ENCODE assay signal across 8 mouse cellular contexts in genomic region chr4:94613972-94614626, GRCm38 (mm10). TPM values are rescaled to one million over a fixed set of nuclear protein-coding genes. Genes with fewer than 3 reads are reported as not detected.
DNase-seq lines count a peak whose midpoint lies in the region; ATAC-seq and TF ChIP-seq lines count a peak whose summit lies in the region.

Gene Ift74, plus strand, starts transcription at chr4:94614491.

- peak within 1 kb of the TSS; percentile 56 for H3K4me2 ChIP-seq in forebrain, embryonic 12.5 days
- peak within 1 kb of the TSS; percentile 75 for H3K4me2 ChIP-seq in heart, postnatal 0 days (ENCODE audit: low read depth, low read length)
- H3K4me2 ChIP-seq in liver, embryonic 16.5 days (ENCODE audit: low read depth, low read length): peak within 1 kb of the TSS; percentile 78
- H3K4me2 ChIP-seq in neural tube, embryonic 13.5 days: peak within 1 kb of the TSS; percentile 65

- TF ChIP-seq POLR2A in testis, adult 2 months (IDR thresholded peaks at IDR 0.05; ENCODE audit: control insufficient read depth, low read depth, low read length): peak; percentile 96

- H3K27me3 ChIP-seq in E14TG2a.4 (ENCODE audit: insufficient read depth, low read length): no peaks in the 10 kb centered on the region
- no peaks in the 10 kb centered on the region for H3K27me3 ChIP-seq in forebrain, embryonic 12.5 days
- H3K27me3 ChIP-seq in heart, postnatal 0 days (ENCODE audit: control insufficient read depth, insufficient read depth, low read length): no peaks in the 10 kb centered on the region
- H3K27me3 ChIP-seq in liver, embryonic 16.5 days (ENCODE audit: control insufficient read depth, insufficient read depth, low read depth, low read length): no peaks in the 10 kb centered on the region
- no peaks in the 10 kb centered on the region for H3K27me3 ChIP-seq in neural tube, embryonic 13.5 days
- H3K27me3 ChIP-seq in testis, adult 2 months (ENCODE audit: control insufficient read depth, insufficient read depth, low read length): no peaks in the 10 kb centered on the region

- H3K27ac ChIP-seq in forebrain, embryonic 12.5 days: peak within 1 kb of the TSS; percentile 68
- H3K27ac ChIP-seq in heart, postnatal 0 days (ENCODE audit: low read depth): peak within 1 kb of the TSS; percentile 72
- no peak within 1 kb of the TSS for H3K27ac ChIP-seq in liver, embryonic 16.5 days (ENCODE audit: low read length)
- H3K27ac ChIP-seq in neural tube, embryonic 13.5 days (replicated peaks): peak within 1 kb of the TSS; percentile 83
- peak within 1 kb of the TSS; percentile 96 for H3K27ac ChIP-seq in testis, adult 2 months (ENCODE audit: control insufficient read depth, insufficient read depth, low read depth, low read length)

- H3K36me3 ChIP-seq in E14TG2a.4 (ENCODE audit: insufficient read depth, low read length): no peaks in the 10 kb centered on the region
- no peaks in the 10 kb centered on the region; the same call in 1 of the 2 replicates for H3K36me3 ChIP-seq in forebrain, embryonic 12.5 days (replicated peaks)
- H3K36me3 ChIP-seq in heart, postnatal 0 days (replicated peaks; ENCODE audit: control insufficient read depth, insufficient read depth, low read length): no peaks in the 10 kb centered on the region
- no peaks in the 10 kb centered on the region for H3K36me3 ChIP-seq in liver, embryonic 16.5 days (ENCODE audit: control insufficient read depth, insufficient read depth)
- H3K36me3 ChIP-seq in neural tube, embryonic 13.5 days: no peaks in the 10 kb centered on the region
- H3K36me3 ChIP-seq in testis, adult 2 months (ENCODE audit: control insufficient read depth, insufficient read depth, low read length): no peaks in the 10 kb centered on the region; the same call in 1 of the 2 replicates

- no peaks in the 10 kb centered on the region for H3K9me3 ChIP-seq in E14TG2a.4 (ENCODE audit: low read length)
- no peaks in the 10 kb centered on the region for H3K9me3 ChIP-seq in forebrain, embryonic 12.5 days
- H3K9me3 ChIP-seq in heart, postnatal 0 days (replicated peaks; ENCODE audit: control insufficient read depth, low read length): no peaks in the 10 kb centered on the region
- no peaks in the 10 kb centered on the region for H3K9me3 ChIP-seq in liver, embryonic 16.5 days (replicated peaks; ENCODE audit: control insufficient read depth, low read length)
- no peaks in the 10 kb centered on the region for H3K9me3 ChIP-seq in neural tube, embryonic 13.5 days

- peak; percentile 90 for DNase-seq in c-Kit-positive CD71-positive TER-119-positive erythroid progenitor cells, embryonic 14.5 days (ENCODE audit: low spot score)
- DNase-seq in heart, postnatal 0 days (ENCODE audit: low spot score): peak; percentile 96
- peak; percentile 95 to 97 for DNase-seq in kidney, postnatal 4 days

- peak within 1 kb of the TSS; percentile 85 for H3K4me3 ChIP-seq in E14TG2a.4 (replicated peaks; ENCODE audit: low read length)
- H3K4me3 ChIP-seq in forebrain, embryonic 12.5 days (replicated peaks): peak within 1 kb of the TSS; percentile 62
- H3K4me3 ChIP-seq in heart, postnatal 0 days (ENCODE audit: low read depth, low read length): peak within 1 kb of the TSS; percentile 74
- peak within 1 kb of the TSS; percentile 62 for H3K4me3 ChIP-seq in liver, embryonic 16.5 days (ENCODE audit: low read depth, low read length)
- peak within 1 kb of the TSS; percentile 63 for H3K4me3 ChIP-seq in neural tube, embryonic 13.5 days
- H3K4me3 ChIP-seq in testis, adult 2 months (ENCODE audit: control insufficient read depth, low read depth, low read length): peak within 1 kb of the TSS; percentile 99

- 1% methylated on average over 29 of the region's 29 CpGs for WGBS in forebrain, embryonic 12.5 days
- 3% methylated on average over 29 of the region's 29 CpGs for WGBS in heart, postnatal 0 days
- WGBS in liver, embryonic 16.5 days (ENCODE audit: insufficient replicate concordance): 3% methylated on average over 29 of the region's 29 CpGs
- 2% methylated on average over 29 of the region's 29 CpGs for whole genome bisulfite sequencing in neural tube, embryonic 13.5 days

- no peak for TF ChIP-seq CTCF in E14TG2a.4 (conservative IDR thresholded peaks at IDR 0.05; ENCODE audit: low read length)
- TF ChIP-seq CTCF in heart, postnatal 0 days (IDR thresholded peaks at IDR 0.05; ENCODE audit: low read depth): no peak
- no peak for TF ChIP-seq CTCF in testis, adult 2 months (IDR thresholded peaks at IDR 0.05; ENCODE audit: control insufficient read depth, insufficient read depth, insufficient replicate concordance, low read depth, low read length)

- peak within 1 kb of the TSS; percentile 73 for H3K9ac ChIP-seq in forebrain, embryonic 12.5 days
- H3K9ac ChIP-seq in heart, postnatal 0 days (replicated peaks; ENCODE audit: low read depth, low read length): peak within 1 kb of the TSS; percentile 59
- H3K9ac ChIP-seq in liver, embryonic 16.5 days (ENCODE audit: low read depth, low read length): peak within 1 kb of the TSS; percentile 47
- peak within 1 kb of the TSS; percentile 76 for H3K9ac ChIP-seq in neural tube, embryonic 13.5 days

- peaks cover 30% of the 10 kb centered on the region for H3K4me1 ChIP-seq in E14TG2a.4 (replicated peaks; ENCODE audit: low read depth, low read length)
- H3K4me1 ChIP-seq in forebrain, embryonic 12.5 days: peaks cover 11% of the 10 kb centered on the region
- H3K4me1 ChIP-seq in heart, postnatal 0 days (ENCODE audit: control insufficient read depth, insufficient read depth): peaks cover 8% of the 10 kb centered on the region
- H3K4me1 ChIP-seq in liver, embryonic 16.5 days (ENCODE audit: control insufficient read depth, low read depth, low read length): peaks cover 5% of the 10 kb centered on the region
- H3K4me1 ChIP-seq in neural tube, embryonic 13.5 days (replicated peaks): peaks cover 18% of the 10 kb centered on the region
- H3K4me1 ChIP-seq in testis, adult 2 months (ENCODE audit: control insufficient read depth, insufficient read depth, low read length): no peaks in the 10 kb centered on the region; the same call in 1 of the 2 replicates

- TF ChIP-seq EP300 in heart, postnatal 0 days (IDR thresholded peaks at IDR 0.05; ENCODE audit: low read depth): peak; percentile 94

- peak; percentile 100 for ATAC-seq in forebrain, embryonic 12.5 days (ENCODE audit: low FRiP score)
- ATAC-seq in heart, postnatal 0 days (ENCODE audit: insufficient read depth, low read depth): peak; percentile 99
- peak; percentile 98 for ATAC-seq in liver, embryonic 16.5 days (ENCODE audit: low read depth)
- ATAC-seq in neural tube, embryonic 13.5 days (ENCODE audit: low read depth): peak; percentile 100

RNA-seq across cellular contexts. Expression of gene Ift74, which starts in this region (rescaled TPM):
- polyA plus RNA-seq in forebrain, embryonic 12.5 days (2016; fragmentation: Nextera tagmentation; extraction: Ambion mirVana): 64.0 and 66.0 TPM in 2 replicates
- 0.92 and 3.4 TPM in 2 replicates for total RNA-seq in heart, postnatal 0 days (2014; rRNA removed; ENCODE audit: low replicate concordance)
- 10.3 and 12.6 TPM in 2 replicates for polyA plus RNA-seq in heart, postnatal 0 days (2015; fragmentation: Nextera tagmentation; extraction: Ambion mirVana)
- 2.0 and 2.2 TPM in 2 replicates for polyA plus RNA-seq in liver, embryonic 16.5 days (2015; fragmentation: Nextera tagmentation; extraction: Ambion mirVana)
- polyA plus RNA-seq in neural tube, embryonic 13.5 days (2015; fragmentation: Nextera tagmentation; extraction: Ambion mirVana): 30.6 and 34.5 TPM in 2 replicates
- 41.3 and 53.7 TPM in 2 replicates for polyA plus RNA-seq in testis, adult 2 months (2012; rRNA removed)
